ENCODE assay signal across 9 mouse cellular contexts in genomic region chr11:114704071-114704913, GRCm38 (mm10). TPM values are rescaled to one million over a fixed set of nuclear protein-coding genes. Genes with fewer than 3 reads are reported as not detected.
DNase-seq lines count a peak whose midpoint lies in the region; ATAC-seq lines count a peak whose summit lies in the region.
"Had no signal": no experiment of that assay in that cellular context is flagged by ENCODE, and none has a peak within 500 bp of the region (broad histone marks: within the 10 kb centered on the region; RNA-seq: fewer than 3 reads in every experiment).

No protein-coding gene starts in this region.

- H3K36me3 ChIP-seq in heart, embryonic 11.5 days (ENCODE audit: control insufficient read depth, insufficient read depth, low read length), result no peaks in the 10 kb centered on the region
- H3K36me3 ChIP-seq in liver, embryonic 12.5 days, result peaks cover 5% of the 10 kb centered on the region; the same call in 1 of the 2 replicates

- no peak overlapping the region for H3K4me2 ChIP-seq in heart, embryonic 11.5 days
- H3K4me2 ChIP-seq in liver, embryonic 12.5 days, result no peak overlapping the region

- no peak for ATAC-seq in heart, embryonic 11.5 days (replicated peaks; ENCODE audit: insufficient number of reproducible peaks, low FRiP score, low TSS enrichment)
- no peak for ATAC-seq in liver, embryonic 12.5 days
- ATAC-seq: Patski had no signal

- no peak overlapping the region for H3K9ac ChIP-seq in heart, embryonic 11.5 days (ENCODE audit: low read depth, low read length)
- H3K9ac ChIP-seq in liver, embryonic 12.5 days, result no peak overlapping the region

- DNase-seq in urinary bladder, postnatal 14 days (ENCODE audit: low spot score), result peak; percentile 10
- no peak for DNase-seq in urinary bladder, postnatal 4 days (ENCODE audit: low spot score in 2 of 2)
- peak; percentile 57 for DNase-seq in gastrocnemius, postnatal 10 days
- peak; percentile 70 to 82 for DNase-seq in left cerebral cortex, postnatal 14 days (ENCODE audit: low spot score in 2 of 2)
- DNase-seq in right cerebral cortex, postnatal 4 days, result peak; percentile 79
- no peak for DNase-seq in kidney, postnatal 14 days

- H3K27me3 ChIP-seq in heart, embryonic 11.5 days (ENCODE audit: control insufficient read depth, insufficient read depth, low read length), result no peaks in the 10 kb centered on the region
- no peaks in the 10 kb centered on the region for H3K27me3 ChIP-seq in liver, embryonic 12.5 days (replicated peaks)
- H3K27me3 ChIP-seq: Patski had no signal

- intact Hi-C loops in left cerebral cortex, postnatal 14 days (cut with DNase I), result no loop called here

- H3K4me3 ChIP-seq in heart, embryonic 11.5 days (ENCODE audit: low read depth, low read length), result no peak overlapping the region
- H3K4me3 ChIP-seq in liver, embryonic 12.5 days, result no peak overlapping the region

- no peaks in the 10 kb centered on the region for H3K9me3 ChIP-seq in heart, embryonic 11.5 days (replicated peaks; ENCODE audit: control insufficient read depth, low read length)
- H3K9me3 ChIP-seq in liver, embryonic 12.5 days (replicated peaks), result no peaks in the 10 kb centered on the region

- WGBS in heart, embryonic 11.5 days (ENCODE audit: insufficient replicate concordance), result 64% methylated on average over 22 of the region's 22 CpGs
- WGBS in liver, embryonic 12.5 days (ENCODE audit: insufficient replicate concordance), result 67% methylated on average over 22 of the region's 22 CpGs

- H3K4me1 ChIP-seq in heart, embryonic 11.5 days (ENCODE audit: control insufficient read depth, insufficient read depth, low read length), result no peaks in the 10 kb centered on the region
- no peaks in the 10 kb centered on the region for H3K4me1 ChIP-seq in liver, embryonic 12.5 days

- H3K27ac ChIP-seq in heart, embryonic 11.5 days (ENCODE audit: low read depth, low read length), result no peak overlapping the region
- H3K27ac ChIP-seq in liver, embryonic 12.5 days, result no peak overlapping the region

RNA-seq across cellular contexts. Expression of gene Dnaic2, which starts 22.9 kb away (rescaled TPM):
- 1 to 10 TPM; 1.0 to 1.1 TPM for total RNA-seq in gastrocnemius, postnatal 10 days (2021)
- total RNA-seq in left cerebral cortex, postnatal 14 days (2021), result 1 to 10 TPM in 1 of 2 experiments, under 1 TPM in 1; 0.99 to 1.8 TPM
- polyA plus RNA-seq in heart, embryonic 11.5 days (2014; fragmentation: Nextera tagmentation; extraction: Ambion mirVana), result 0.20 and 0.50 TPM in 2 replicates
- polyA plus RNA-seq in liver, embryonic 12.5 days (2016; fragmentation: Nextera tagmentation; extraction: Ambion mirVana), result 0.05 TPM in 1 of 2 replicates, not detected in the other

RNA-seq across cellular contexts. Expression of gene Ttyh2, which starts 29.1 kb away (rescaled TPM):
- 10 to 100 TPM; 74.5 to 75.9 TPM for total RNA-seq in gastrocnemius, postnatal 10 days (2021)
- 10 to 100 TPM; 24.0 to 24.6 TPM for total RNA-seq in left cerebral cortex, postnatal 14 days (2021)
- 5.0 and 5.1 TPM in 2 replicates for polyA plus RNA-seq in heart, embryonic 11.5 days (2014; fragmentation: Nextera tagmentation; extraction: Ambion mirVana)
- polyA plus RNA-seq in liver, embryonic 12.5 days (2016; fragmentation: Nextera tagmentation; extraction: Ambion mirVana), result 5.6 and 6.1 TPM in 2 replicates

RNA-seq across cellular contexts. Expression of gene Rpl38, which starts 36.0 kb away (rescaled TPM):
- total RNA-seq in gastrocnemius, postnatal 10 days (2021), result 1,000 to 10,000 TPM in 1 of 2 experiments, 100 to 1,000 TPM in 1; 978 to 1,057 TPM
- total RNA-seq in left cerebral cortex, postnatal 14 days (2021), result 100 to 1,000 TPM; 737 to 799 TPM
- 781 and 853 TPM in 2 replicates for polyA plus RNA-seq in heart, embryonic 11.5 days (2014; fragmentation: Nextera tagmentation; extraction: Ambion mirVana)
- 1,173 and 1,181 TPM in 2 replicates for polyA plus RNA-seq in liver, embryonic 12.5 days (2016; fragmentation: Nextera tagmentation; extraction: Ambion mirVana)

Comparison
In these comparisons a context has a peak if more than half of its experiments do, and no peak if none do; other contexts are left out.
1. DNase-seq: peak in urinary bladder, postnatal 14 days (single experiment), gastrocnemius, postnatal 10 days (single experiment), left cerebral cortex, postnatal 14 days (2 of 2) and right cerebral cortex, postnatal 4 days (single experiment); none in urinary bladder, postnatal 4 days (0 of 2) and kidney, postnatal 14 days (single experiment).